Mouse (Mus musculus) E14TG2a.4 (cell line): ENCODE results near the gene Fnd3c2.

ENCODE experiments used
- H3K27me3 ChIP-seq: 2 replicates; pipeline ENCODE4 v1.6.1; 2014; ENCODE audit warnings: low read length, control low read depth; ENCODE audit not compliant: insufficient read depth
- H3K36me3 ChIP-seq: 2 replicates; pipeline ENCODE4 v1.6.1; 2014; ENCODE audit warnings: low read length, control low read depth; ENCODE audit not compliant: insufficient read depth
- H3K4me1 ChIP-seq: replicated peaks from 2 replicates; pipeline ENCODE4 v1.6.1; 2014; ENCODE audit warnings: low read depth, low read length, control low read depth
- H3K4me3 ChIP-seq: replicated peaks from 2 replicates; pipeline ENCODE4 v1.5.1; 2014; ENCODE audit warnings: mild to moderate bottlenecking, low read length
- H3K9me3 ChIP-seq: 2 replicates; pipeline ENCODE4 v1.6.1; 2014; ENCODE audit warnings: low read length, control low read depth
- CTCF ChIP-seq: conservative IDR thresholded peaks from 2 replicates; pipeline ENCODE4 v1.5.1; 2014; ENCODE audit warnings: low read length
- NANOG ChIP-seq: IDR thresholded peaks from 2 replicates; pipeline ENCODE4 v1.6.1; 2014; ENCODE audit warnings: borderline replicate concordance, low read length, mixed read lengths
- POU5F1 ChIP-seq: IDR thresholded peaks from 2 replicates; pipeline ENCODE4 v1.6.1; 2014; ENCODE audit warnings: low read length, borderline replicate concordance

Gene Fnd3c2

DNA sequence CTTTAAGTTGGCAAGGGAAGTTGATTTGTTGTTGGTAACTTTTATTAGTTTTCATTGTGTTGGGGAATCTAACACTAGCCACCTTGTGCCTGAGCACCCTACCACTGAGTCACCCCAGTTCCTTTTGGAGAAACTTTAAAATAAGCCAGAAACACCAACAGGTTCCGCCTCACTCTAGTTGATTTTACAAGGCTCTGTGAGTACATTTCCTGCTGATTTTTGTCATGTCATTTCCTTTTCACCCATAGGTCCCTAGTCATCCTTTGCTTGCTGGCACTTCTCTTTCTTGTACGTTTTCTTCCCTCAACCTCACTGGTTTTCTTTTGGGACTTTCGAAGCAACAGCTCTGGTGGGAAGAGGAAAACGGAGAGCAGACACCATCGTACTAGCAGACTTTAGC is 65.8 kb downstream of the Fnd3c2 start:
- Histone ChIP-seq H3K4me3 (peak overlapping the region; percentile 93), H3K36me3 (peaks cover 64% of the 10 kb centered on the region), H3K27me3 (no peaks in the 10 kb centered on the region), H3K4me1 (peaks cover 37% of the 10 kb centered on the region), H3K9me3 (no peaks in the 10 kb centered on the region)
- TF ChIP-seq POU5F1 (no peak), CTCF (no peak), NANOG (no peak)

DNA sequence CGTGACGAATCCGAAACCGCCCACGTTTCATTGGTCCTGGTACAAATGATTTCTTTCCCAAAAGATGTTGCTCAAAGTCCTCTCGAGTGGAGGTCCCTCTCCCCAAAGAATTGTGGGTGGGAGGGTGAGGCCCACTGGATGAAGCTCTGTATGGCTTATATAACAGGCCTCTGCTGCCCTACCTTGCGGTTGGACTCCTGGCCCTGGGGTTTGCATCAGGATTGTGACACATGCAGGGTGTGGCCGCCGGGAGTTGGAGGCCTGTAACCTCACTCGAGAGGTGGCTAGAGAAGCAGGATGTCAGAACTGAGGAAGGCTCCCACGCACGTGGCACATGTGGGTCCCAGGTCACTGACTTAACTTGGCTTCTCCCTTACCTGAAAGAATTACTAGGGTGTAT is 67.4 kb downstream of the Fnd3c2 start:
- Histone ChIP-seq H3K36me3 (peaks cover 48% of the 10 kb centered on the region), H3K4me1 (peaks cover 31% of the 10 kb centered on the region), H3K27me3 (no peaks in the 10 kb centered on the region), H3K4me3 (peak overlapping the region; percentile 93), H3K9me3 (no peaks in the 10 kb centered on the region)
- TF ChIP-seq NANOG (no peak), POU5F1 (no peak), CTCF (no peak)

DNA sequence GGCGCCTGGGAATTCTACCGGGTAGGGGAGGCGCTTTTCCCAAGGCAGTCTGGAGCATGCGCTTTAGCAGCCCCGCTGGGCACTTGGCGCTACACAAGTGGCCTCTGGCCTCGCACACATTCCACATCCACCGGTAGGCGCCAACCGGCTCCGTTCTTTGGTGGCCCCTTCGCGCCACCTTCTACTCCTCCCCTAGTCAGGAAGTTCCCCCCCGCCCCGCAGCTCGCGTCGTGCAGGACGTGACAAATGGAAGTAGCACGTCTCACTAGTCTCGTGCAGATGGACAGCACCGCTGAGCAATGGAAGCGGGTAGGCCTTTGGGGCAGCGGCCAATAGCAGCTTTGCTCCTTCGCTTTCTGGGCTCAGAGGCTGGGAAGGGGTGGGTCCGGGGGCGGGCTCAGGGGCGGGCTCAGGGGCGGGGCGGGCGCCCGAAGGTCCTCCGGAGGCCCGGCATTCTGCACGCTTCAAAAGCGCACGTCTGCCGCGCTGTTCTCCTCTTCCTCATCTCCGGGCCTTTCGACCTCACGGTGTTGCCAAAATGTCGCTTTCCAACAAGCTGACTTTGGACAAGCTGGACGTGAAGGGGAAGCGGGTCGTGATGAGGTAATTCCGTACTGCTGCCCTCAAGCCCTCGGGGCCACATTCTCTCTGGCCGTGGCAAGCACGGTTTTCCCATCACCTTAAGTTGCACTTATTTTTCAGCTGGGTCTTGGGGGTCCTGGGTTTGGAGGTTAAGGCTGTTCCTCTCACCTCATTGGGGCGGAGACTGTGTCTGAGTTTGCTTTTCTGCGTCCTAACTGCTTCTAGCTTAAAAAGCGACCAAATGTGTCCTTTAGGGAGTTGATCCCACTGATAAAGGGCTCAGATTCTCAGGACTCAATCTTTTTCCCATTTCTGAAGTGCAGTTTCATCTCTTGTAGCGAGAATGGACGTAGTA is 68.2 kb downstream of the Fnd3c2 start, which contains the start of gene Pgk1:
Gene Pgk1, plus strand, starts transcription at position 388 of the 937 bp plus-strand sequence.
- H3K27me3 ChIP-seq: no peaks in the 10 kb centered on the region
- TF ChIP-seq CTCF (no peak), NANOG (no peak), POU5F1 (no peak)
- no peaks in the 10 kb centered on the region for H3K9me3 ChIP-seq
- peaks cover 30% of the 10 kb centered on the region for H3K4me1 ChIP-seq
- peak within 1 kb of the TSS; percentile 93 for H3K4me3 ChIP-seq
- H3K36me3 ChIP-seq: peaks cover 41% of the 10 kb centered on the region

GRCm38 (mm10) chrX:106185706-106186105 is 69.5 kb downstream of the Fnd3c2 start:
- H3K4me1 ChIP-seq: peaks cover 24% of the 10 kb centered on the region
- peaks cover 29% of the 10 kb centered on the region for H3K36me3 ChIP-seq
- no peaks in the 10 kb centered on the region for H3K27me3 ChIP-seq
- TF ChIP-seq POU5F1 (no peak), NANOG (no peak), CTCF (no peak)
- peak overlapping the region; percentile 63 for H3K4me3 ChIP-seq
- H3K9me3 ChIP-seq: no peaks in the 10 kb centered on the region
